Mouse (Mus musculus) macrophage (primary cell): ENCODE data around the gene Gpbar1. TPM values are rescaled to one million over a fixed set of nuclear protein-coding genes. Genes with fewer than 3 reads are reported as not detected.
"Not testable (repeated sequence)": the region's sequence is repeated elsewhere in the genome, so short reads cannot be mapped to it uniquely, and the experiment has no call there.

Experiments used
- H3K27ac ChIP-seq: fragments of 350-480 bp; formaldehyde crosslinking; 2 replicates; pipeline ENCODE4 v1.9.0; 2021
- H3K36me3 ChIP-seq: fragments of 350-480 bp; formaldehyde crosslinking; 2 replicates; pipeline ENCODE4 v1.9.0; 2021; ENCODE audit errors: inconsistent target
- H3K4me3 ChIP-seq: fragments of 350-480 bp; formaldehyde crosslinking; 2 replicates; pipeline ENCODE4 v1.9.0; 2021; ENCODE audit errors: inconsistent target
- H3K79me2 ChIP-seq: fragments of 350-480 bp; formaldehyde crosslinking; 2 replicates; pipeline ENCODE4 v1.9.0; 2021; ENCODE audit errors: inconsistent target
- WGBS: methylation state at CpG from one replicate; pipeline ENCODE4 v1.1.7; 2026; ENCODE audit warnings: inconsistent platforms; ENCODE audit not compliant: missing documents; 5-methylcytosine and 5-hydroxymethylcytosine counted together
- polyA plus RNA-seq: library from polyadenylated mRNA; stranded (reverse); fragments of 250-400 nt; gene quantifications from 3 replicates; pipeline ENCODE4 v1.2.4, GENCODE M21; 2018; ENCODE audit warnings: inconsistent platforms

Gpbar1 gene
- polyA plus RNA-seq, 1 experiment from 2014 or later: not detected

DNA sequence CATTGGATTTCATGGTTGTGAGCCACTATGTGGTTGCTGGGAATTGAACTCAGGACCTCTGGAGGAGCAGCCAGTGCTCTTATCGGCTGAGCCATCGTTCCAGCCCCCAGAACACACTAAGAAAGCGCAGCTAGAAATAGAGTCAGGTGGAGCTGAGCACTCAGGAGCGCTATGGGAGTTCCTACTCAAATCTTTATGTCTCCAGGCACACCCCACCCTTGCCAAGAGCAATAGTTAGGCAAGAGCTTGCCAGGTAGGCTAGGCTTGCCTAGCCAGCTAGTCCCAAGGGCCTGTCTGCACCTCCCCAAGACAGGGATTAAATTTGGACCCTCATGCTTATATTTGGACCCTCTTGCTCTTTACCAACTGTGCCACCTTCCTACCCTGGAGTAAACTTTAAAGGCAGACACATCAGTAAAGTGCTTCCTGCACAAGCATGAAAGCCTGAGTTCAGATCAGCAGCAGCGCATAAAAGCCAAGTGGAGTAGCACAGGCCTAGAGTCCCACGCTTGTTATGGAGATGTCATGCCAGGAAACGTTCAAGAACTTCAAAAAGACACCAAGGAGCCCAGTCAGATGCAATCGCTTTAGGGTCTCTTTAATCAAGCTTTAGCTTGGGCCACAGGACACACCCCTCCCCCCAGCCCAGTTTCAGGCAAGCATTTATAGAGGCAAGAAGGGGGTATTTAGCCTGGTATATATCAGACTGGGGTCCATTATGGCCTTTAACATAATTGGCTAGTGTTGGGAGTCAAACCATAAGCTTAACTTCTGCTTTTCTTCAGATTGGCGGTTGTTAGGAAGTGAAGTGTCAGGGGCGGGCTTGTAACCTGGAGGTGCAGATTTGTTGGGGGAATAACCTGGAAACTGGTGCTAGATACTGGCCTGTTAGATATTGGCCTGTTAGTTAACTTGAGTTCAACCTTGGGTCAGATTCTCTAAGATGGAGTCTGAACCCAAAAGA lies 29.9 kb downstream of the Gpbar1 start:
- H3K79me2 ChIP-seq: peaks cover 4% of the 10 kb centered on the region
- H3K36me3 ChIP-seq: no peaks in the 10 kb centered on the region
- WGBS: 64% methylated on average over 10 of the region's 10 CpGs
- no peak overlapping the region for H3K27ac ChIP-seq
- H3K4me3 ChIP-seq: no peak overlapping the region

DNA sequence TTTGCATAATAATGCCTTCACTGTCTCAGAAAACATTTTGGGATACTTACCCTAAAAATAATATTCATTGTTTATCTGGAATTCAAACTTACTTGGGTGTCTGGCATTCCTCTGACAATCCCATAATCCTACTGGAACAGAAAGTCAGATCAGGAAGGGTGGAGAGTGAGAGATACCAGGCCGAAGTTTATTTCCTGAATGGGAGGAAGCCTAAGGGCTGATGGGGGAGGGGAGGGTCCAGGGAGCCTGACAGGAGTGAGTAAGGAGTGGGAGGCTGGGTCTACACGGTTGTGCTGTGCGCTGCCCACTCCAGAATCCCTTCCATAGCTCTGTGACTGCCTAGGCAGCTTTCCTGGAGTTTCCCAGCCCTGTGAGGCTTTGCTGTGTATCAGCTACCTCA lies 31.4 kb downstream of the Gpbar1 start:
- Histone ChIP-seq H3K79me2 (no peaks in the 10 kb centered on the region), H3K27ac (no peak overlapping the region), H3K4me3 (no peak overlapping the region), H3K36me3 (no peaks in the 10 kb centered on the region)
- 48% methylated on average over 3 of the region's 3 CpGs for WGBS

DNA sequence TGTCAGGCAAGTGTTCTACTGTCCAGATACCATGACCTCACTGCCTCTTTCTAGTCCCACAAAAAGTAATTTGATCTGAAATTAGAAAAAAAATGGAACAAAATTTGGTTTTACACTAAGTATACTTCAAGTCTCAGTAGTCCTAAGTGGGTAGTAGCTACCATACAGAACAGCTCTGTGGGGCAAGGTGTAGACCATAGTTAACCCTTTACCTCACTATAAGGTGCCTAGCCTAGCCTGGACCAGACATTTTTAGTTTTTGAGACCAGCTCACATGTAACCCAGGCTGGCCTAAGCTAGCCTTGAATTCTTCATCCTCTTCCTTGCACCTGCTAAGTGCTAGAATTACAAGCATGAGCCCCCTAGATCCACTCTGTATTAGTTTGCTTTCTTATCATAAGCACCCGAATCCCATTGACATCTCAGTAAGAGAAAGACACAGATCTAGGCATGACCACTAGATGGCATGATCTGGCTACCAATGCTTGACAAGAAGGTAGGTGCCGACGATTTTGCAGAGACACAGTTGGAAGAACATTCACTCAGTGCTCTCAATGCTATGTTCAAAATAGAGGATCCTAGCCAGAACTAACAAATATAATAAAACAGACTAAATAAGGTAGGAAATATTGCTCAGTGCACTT lies 34.8 kb downstream of the Gpbar1 start:
- Histone ChIP-seq H3K36me3 (no peaks in the 10 kb centered on the region), H3K4me3 (no peak overlapping the region), H3K27ac (no peak overlapping the region), H3K79me2 (no peaks in the 10 kb centered on the region)
- WGBS: 0% methylated on average over 3 of the region's 3 CpGs

DNA sequence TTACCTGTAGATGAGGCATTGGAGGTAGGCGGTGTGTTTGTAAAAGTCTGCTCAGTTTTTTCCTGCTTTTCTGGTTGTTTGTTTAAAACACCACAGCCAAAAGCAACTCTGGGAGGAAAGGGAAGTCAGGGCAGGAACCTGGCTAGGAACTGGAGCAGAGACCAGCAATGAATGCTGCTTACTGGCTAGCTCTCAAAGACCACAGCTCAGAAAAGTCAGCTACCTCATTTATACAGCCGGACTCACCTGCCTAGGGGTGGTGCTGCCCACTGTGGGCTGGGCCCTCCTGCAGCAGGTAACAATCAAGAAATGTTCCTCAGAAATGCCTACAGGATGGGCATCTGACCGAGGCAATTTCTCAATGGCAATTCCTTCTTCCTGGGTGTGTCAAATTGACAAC lies 36.4 kb downstream of the Gpbar1 start:
- H3K27ac ChIP-seq: no peak overlapping the region
- no peak overlapping the region for H3K4me3 ChIP-seq
- WGBS: 89% methylated on average over 3 of the region's 3 CpGs
- H3K79me2 ChIP-seq: no peaks in the 10 kb centered on the region
- H3K36me3 ChIP-seq: no peaks in the 10 kb centered on the region

DNA sequence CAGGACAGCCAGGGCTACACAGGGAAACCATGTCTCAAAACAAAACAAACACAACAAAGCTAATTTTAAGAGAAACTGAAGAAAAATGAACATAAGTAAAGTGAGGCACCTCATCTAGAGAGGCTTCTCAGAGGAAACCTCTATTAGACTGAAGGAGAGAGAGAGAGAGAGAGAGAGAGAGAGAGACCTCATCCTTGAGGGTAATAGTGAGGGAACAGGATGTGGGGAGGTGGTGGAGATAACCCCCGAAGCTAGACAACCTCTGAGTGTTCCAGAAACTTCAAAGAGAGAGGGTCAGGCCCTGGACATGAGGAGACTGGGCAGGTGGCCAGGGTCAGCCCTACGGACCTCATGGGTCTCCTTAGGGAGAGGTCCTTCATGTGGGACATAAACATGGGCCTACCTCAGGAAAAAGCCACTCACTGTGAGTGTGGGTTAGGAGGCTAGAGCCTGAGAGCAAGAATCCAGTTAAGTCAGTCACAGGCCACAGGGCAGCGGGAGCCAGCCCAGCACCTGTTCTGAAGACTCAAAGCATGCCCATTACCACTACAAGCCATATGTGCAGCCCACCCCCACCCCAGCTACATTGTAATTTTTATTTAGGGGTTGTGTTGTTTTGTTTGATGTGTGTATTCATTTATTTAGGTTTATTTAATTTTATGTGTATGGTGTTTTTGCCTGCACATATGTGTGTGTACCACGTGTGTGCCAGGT lies 37.9 kb downstream of the Gpbar1 start:
- H3K79me2 ChIP-seq: no peaks in the 10 kb centered on the region
- H3K27ac ChIP-seq: no peak overlapping the region
- no peaks in the 10 kb centered on the region for H3K36me3 ChIP-seq
- 71% methylated on average over 3 of the region's 4 CpGs for WGBS
- no peak overlapping the region for H3K4me3 ChIP-seq

DNA sequence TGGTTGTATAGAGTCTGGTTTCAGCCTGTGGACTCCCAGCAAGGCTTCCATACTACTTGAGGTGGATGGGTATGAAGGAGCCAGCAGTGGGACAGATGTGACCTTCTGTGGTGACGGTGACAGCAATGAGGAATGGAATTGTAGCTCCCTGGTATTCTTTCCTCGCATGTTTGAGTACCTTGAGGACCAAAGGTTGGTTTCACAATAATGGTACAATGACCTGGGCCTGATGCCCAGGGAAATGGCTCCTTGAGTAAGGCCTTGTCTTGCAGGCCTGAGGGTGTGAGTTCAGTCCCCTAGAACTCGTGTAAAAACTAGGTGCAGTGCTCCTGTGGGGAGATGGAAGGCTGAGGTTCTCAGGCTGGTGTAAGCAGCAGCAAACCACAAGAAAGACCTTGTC lies 40.4 kb downstream of the Gpbar1 start:
- Histone ChIP-seq H3K36me3 (no peaks in the 10 kb centered on the region), H3K79me2 (no peaks in the 10 kb centered on the region), H3K4me3 (no peak overlapping the region), H3K27ac (no peak overlapping the region)
- 87% methylated on average over 3 of the region's 3 CpGs for WGBS

DNA sequence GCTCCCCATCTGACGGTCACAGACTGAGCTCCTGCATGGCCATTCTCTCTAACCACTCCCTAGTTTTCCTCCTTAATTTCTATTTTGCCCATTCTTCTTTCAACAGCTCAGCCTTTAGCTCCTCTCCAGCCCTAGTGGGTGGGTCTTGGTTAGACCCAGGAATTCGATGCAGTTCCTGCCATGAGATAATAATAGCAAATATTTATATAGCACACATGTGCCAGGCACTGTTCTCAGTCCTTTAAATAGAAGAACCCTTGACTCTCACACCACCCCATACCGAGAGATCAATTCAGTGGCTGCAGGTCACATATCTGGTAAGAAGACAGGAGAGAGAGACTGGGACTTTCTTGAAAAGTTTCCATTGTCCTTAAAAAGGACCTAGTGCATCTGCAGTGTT lies 43.0 kb downstream of the Gpbar1 start:
- Histone ChIP-seq H3K27ac (no peak overlapping the region), H3K79me2 (no peaks in the 10 kb centered on the region), H3K4me3 (no peak overlapping the region), H3K36me3 (no peaks in the 10 kb centered on the region)
- WGBS: 95% methylated on average over 2 of the region's 3 CpGs

DNA sequence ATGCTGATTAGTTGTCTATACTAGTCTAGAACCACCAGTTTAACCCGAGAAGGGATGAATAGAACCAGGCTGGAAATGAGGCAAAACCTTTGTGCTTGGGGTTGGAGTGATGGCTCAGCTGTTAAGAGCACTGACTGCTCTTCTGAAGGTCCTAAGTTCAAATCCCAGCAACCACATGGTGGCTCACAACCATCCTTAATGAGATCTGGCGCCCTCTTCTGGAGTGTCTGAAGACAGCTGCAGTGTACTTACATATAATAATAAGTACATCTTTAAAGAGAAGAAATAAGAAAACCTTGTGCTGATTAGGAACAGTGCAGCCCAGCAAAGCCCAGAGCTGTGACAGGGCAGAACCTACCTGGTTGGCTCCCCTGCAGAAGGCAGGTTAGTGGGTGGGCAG lies 48.6 kb downstream of the Gpbar1 start:
- H3K27ac ChIP-seq, H3K36me3 ChIP-seq, H3K4me3 ChIP-seq, H3K79me2 ChIP-seq: not testable (repeated sequence)
- WGBS: 83% methylated on average over 2 of the region's 2 CpGs

Other genes with a start within 250 kb of the Gpbar1 start
- gene Tns1, start 154.1 kb upstream of the Gpbar1 start, polyA plus RNA-seq: 53.8 to 84.7 TPM (median 84.5 TPM) in 3 replicates
- gene Rufy4, start 153.0 kb upstream of the Gpbar1 start, polyA plus RNA-seq: not detected in 3 replicates
- gene Cxcr2, start 124.6 kb upstream of the Gpbar1 start, polyA plus RNA-seq: 0.11 to 0.76 TPM (median 0.16 TPM) in 3 replicates
- gene Cxcr1, start 83.9 kb upstream of the Gpbar1 start, polyA plus RNA-seq: not detected in 3 replicates
- 677 to 1,406 TPM (median 1,257 TPM) in 3 replicates for gene Arpc2, start 42.5 kb upstream of the Gpbar1 start, polyA plus RNA-seq
- 115 to 127 TPM (median 119 TPM) in 3 replicates for gene Aamp, start 6.2 kb downstream of the Gpbar1 start, polyA plus RNA-seq
- gene Pnkd, start 6.4 kb downstream of the Gpbar1 start, polyA plus RNA-seq: 20.6 to 40.9 TPM (median 36.6 TPM) in 3 replicates
- gene Tmbim1, start 27.1 kb downstream of the Gpbar1 start, polyA plus RNA-seq: 46.8 to 61.2 TPM (median 52.2 TPM) in 3 replicates
- 0.19 to 0.80 TPM (median 0.30 TPM) in 3 replicates for gene Catip, start 83.6 kb downstream of the Gpbar1 start, polyA plus RNA-seq
- 377 to 467 TPM (median 435 TPM) in 3 replicates for gene Slc11a1, start 96.6 kb downstream of the Gpbar1 start, polyA plus RNA-seq
- 82.2 to 152 TPM (median 116 TPM) in 3 replicates for gene Ctdsp1, start 113.0 kb downstream of the Gpbar1 start, polyA plus RNA-seq
- gene Vil1, start 130.8 kb downstream of the Gpbar1 start, polyA plus RNA-seq: 0.04 to 0.06 TPM in 2 of 3 replicates, not detected in the other
- 35.7 to 47.8 TPM (median 39.6 TPM) in 3 replicates for gene Cnot9, start 227.5 kb downstream of the Gpbar1 start, polyA plus RNA-seq